Mouse (Mus musculus) limb, embryonic 11.5 days (tissue): ENCODE data around the gene Snx15. TPM values are rescaled to one million over a fixed set of nuclear protein-coding genes. Genes with fewer than 3 reads are reported as not detected.
"Not testable (repeated sequence)": the region's sequence is repeated elsewhere in the genome, so short reads cannot be mapped to it uniquely, and the experiment has no call there.

ENCODE experiments used
- ATAC-seq: fragments of 200-750 bp; cut with Nextera tagmentation; 2 replicates; pipeline ENCODE4 v1.8.0; 2017; ENCODE audit warnings: low read depth; ENCODE audit not compliant: insufficient number of reproducible peaks, low FRiP score, low TSS enrichment
- DNase-seq: peaks from one replicate; pipeline ENCODE4 v3.0.0-alpha.2; 2015; ENCODE audit warnings: low spot score
- H3K27ac ChIP-seq: fragments of 300-500 bp; sonication (generic); replicated peaks from 2 replicates; pipeline ENCODE4 v1.5.1; 2014; ENCODE audit warnings: low read depth, mild to moderate bottlenecking, low read length
- H3K27me3 ChIP-seq: fragments of 300-500 bp; sonication (generic); 2 replicates; pipeline ENCODE4 v1.6.1; 2014; ENCODE audit warnings: mild to moderate bottlenecking, low read length, mixed read lengths; ENCODE audit not compliant: control insufficient read depth, insufficient read depth
- H3K36me3 ChIP-seq: fragments of 300-500 bp; sonication (generic); 2 replicates; pipeline ENCODE4 v1.6.1; 2014; ENCODE audit warnings: mild to moderate bottlenecking, low read length, moderate library complexity, mixed read lengths; ENCODE audit not compliant: control insufficient read depth, insufficient read depth
- H3K4me1 ChIP-seq: fragments of 300-500 bp; sonication (generic); 2 replicates; pipeline ENCODE4 v1.6.1; 2014; ENCODE audit warnings: low read length, mixed read lengths; ENCODE audit not compliant: control insufficient read depth, insufficient read depth
- H3K4me2 ChIP-seq: fragments of 300-500 bp; sonication (generic); 2 replicates; pipeline ENCODE4 v1.6.1; 2014; ENCODE audit warnings: low read depth, mild to moderate bottlenecking, moderate library complexity; ENCODE audit not compliant: severe bottlenecking
- H3K4me3 ChIP-seq: fragments of 300-500 bp; sonication (generic); 2 replicates; pipeline ENCODE4 v1.5.1; 2014; ENCODE audit warnings: low read depth, low read length
- H3K9ac ChIP-seq: fragments of 300-500 bp; sonication (generic); 2 replicates; pipeline ENCODE4 v1.6.1; 2014; ENCODE audit warnings: mild to moderate bottlenecking, low read length
- H3K9me3 ChIP-seq: fragments of 300-500 bp; sonication (generic); 2 replicates; pipeline ENCODE4 v1.6.1; 2016; ENCODE audit warnings: low read length; ENCODE audit not compliant: control insufficient read depth
- WGBS: fragments of 180-500 bp; shearing (Covaris S2); extraction: QIAGEN DNeasy Blood & Tissue Kit; methylation state at CpG from one replicate; pipeline ENCODE4 v1.1.7; 2014; 5-methylcytosine and 5-hydroxymethylcytosine counted together
- polyA plus RNA-seq: library from polyadenylated mRNA; unstranded; fragments of >200 nt; fragmentation: Nextera tagmentation; extraction: Ambion mirVana; gene quantifications from 2 replicates; pipeline ENCODE4 v1.2.1, GENCODE M21; 2014

Gene Snx15
- polyA plus RNA-seq, 1 experiment from 2014 or later = 27.1 TPM

DNA sequence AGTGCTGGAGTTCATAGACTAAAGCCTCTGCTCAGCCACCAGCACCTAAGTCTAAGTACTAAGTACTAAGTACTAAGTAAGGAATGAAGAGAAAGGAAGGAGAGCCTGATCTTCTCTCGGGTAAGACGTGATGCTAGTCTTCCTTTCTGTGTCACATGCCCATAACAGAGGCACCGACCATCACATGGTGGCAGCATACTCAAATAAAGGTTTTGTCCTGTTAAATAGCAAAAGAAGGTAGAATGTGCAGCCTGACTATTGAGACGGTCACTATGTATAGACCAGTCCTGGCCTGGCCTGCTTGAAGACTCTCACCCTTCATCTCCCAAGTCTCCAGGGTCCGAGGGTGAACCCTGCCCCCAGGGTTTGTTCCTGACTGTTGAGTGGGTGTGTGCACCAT lies 16.7 kb upstream of the Snx15 start:
- peaks cover 6% of the 10 kb centered on the region for H3K4me1 ChIP-seq
- no peaks in the 10 kb centered on the region for H3K9me3 ChIP-seq
- H3K27ac ChIP-seq = no peak overlapping the region
- no peak overlapping the region for H3K4me3 ChIP-seq
- no peak overlapping the region for H3K4me2 ChIP-seq
- no peak for DNase-seq
- no peak for ATAC-seq
- H3K27me3 ChIP-seq = no peaks in the 10 kb centered on the region
- no peaks in the 10 kb centered on the region for H3K36me3 ChIP-seq
- no peak overlapping the region for H3K9ac ChIP-seq
- 76% methylated on average over 5 of the region's 5 CpGs for WGBS

DNA sequence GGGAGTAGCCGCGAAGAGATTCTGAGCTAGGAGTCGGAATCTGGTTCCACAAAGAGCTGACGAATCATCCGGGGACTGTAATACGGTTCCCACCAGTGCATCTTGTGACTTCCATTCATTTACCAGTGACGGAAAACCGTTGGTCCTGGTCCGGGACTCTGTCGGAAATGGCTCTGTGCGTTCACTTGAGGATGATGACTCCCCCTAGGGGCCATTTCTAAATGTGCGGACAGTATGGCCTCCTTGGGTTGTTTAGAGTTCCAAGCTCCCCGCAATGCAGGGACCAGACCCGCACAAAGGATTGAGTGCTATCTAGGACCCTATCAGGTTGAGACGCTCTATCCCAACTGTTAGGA lies 13.3 kb upstream of the Snx15 start, which contains the start of gene Arl2:
Gene Arl2 (minus strand): TSS at position 155 of the 356 bp plus-strand sequence.
- Histone ChIP-seq H3K4me1 (peaks cover 7% of the 10 kb centered on the region), H3K27ac (peak within 1 kb of the TSS; percentile 93), H3K27me3 (no peaks in the 10 kb centered on the region), H3K9me3 (no peaks in the 10 kb centered on the region), H3K9ac (peak within 1 kb of the TSS; percentile 86), H3K36me3 (0 out of 2 replicates have a peak, but pooled peaks cover 2% of the 10 kb centered on the region), H3K4me3 (peak within 1 kb of the TSS; percentile 56), H3K4me2 (peak within 1 kb of the TSS; percentile 73)
- peak; percentile 73 for ATAC-seq
- under 1% methylated on average over 15 of the region's 15 CpGs for WGBS
- DNase-seq = peak; percentile 87

DNA sequence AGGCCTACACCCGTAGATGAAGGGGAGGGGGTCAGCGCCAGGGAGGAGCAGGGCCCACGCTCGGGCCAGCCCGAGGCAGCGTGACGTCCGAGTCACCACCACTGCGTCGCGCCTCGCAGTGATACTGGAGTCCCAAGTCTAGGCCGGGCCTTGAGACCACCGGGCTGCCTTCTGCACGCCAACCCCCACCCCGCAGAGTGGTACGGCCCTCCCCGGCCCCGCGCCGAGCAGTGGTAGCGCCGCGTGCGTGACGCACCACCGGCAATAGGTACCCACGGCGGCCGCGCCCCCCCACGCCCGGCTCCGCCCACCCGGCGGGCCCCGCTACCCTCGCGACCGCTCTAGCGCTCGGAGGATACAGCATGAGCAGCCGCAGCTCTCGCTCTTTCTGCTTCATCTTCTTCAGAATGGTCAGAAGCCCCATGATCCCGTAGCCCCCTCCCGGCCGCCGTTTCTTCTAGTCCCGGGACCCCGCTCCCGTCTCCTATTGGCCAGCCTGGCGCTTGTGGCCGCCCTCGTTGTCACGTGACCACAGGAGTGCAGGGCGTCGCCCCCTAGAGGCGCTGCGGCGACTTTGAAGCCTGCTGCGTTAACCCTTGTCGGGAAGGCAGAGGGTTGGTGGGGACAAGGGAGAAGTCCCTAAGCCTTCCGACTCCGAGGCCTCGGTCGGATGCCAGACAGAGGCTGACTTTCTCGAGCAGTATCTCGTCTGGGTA lies 12.7 kb upstream of the Snx15 start, which contains the start of gene Batf2:
Gene Batf2 (plus strand): TSS at position 306 of the 716 bp plus-strand sequence.
- WGBS = under 1% methylated on average over 67 of the region's 68 CpGs
- ATAC-seq = peak; percentile 92
- Histone ChIP-seq H3K27ac (peak within 1 kb of the TSS; percentile 93), H3K4me1 (peaks cover 7% of the 10 kb centered on the region), H3K27me3 (no peaks in the 10 kb centered on the region), H3K9ac (peak within 1 kb of the TSS; percentile 86), H3K4me3 (peak within 1 kb of the TSS; percentile 56), H3K9me3 (no peaks in the 10 kb centered on the region), H3K36me3 (0 out of 2 replicates have a peak, but pooled peaks cover 2% of the 10 kb centered on the region), H3K4me2 (peak within 1 kb of the TSS; percentile 73)
- DNase-seq = peak; percentile 97

DNA sequence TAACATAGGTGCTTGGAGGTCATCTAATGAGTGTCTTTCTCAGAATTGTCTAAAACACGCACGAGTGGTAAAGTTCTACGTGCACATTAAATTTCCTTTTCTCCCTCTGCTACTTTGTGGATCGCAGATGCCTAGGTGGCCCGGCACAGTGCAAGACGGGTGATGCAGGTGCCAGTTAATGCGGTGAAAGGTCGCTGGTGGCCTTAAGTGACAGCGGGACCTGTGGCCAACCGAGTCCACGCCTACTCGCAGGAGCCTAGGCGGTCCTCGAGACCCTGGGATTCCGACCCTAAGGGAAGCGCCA lies 12.2 kb upstream of the Snx15 start:
- peak overlapping the region; percentile 73 for H3K4me2 ChIP-seq
- peak overlapping the region; percentile 93 for H3K27ac ChIP-seq
- H3K4me3 ChIP-seq = peak overlapping the region; percentile 56
- DNase-seq = no peak
- 0 out of 2 replicates have a peak, but pooled peaks cover 2% of the 10 kb centered on the region for H3K36me3 ChIP-seq
- H3K9ac ChIP-seq = peak overlapping the region; percentile 86
- no peak for ATAC-seq
- H3K27me3 ChIP-seq = no peaks in the 10 kb centered on the region
- WGBS = 7% methylated on average over 16 of the region's 16 CpGs
- H3K9me3 ChIP-seq = no peaks in the 10 kb centered on the region
- H3K4me1 ChIP-seq = peaks cover 7% of the 10 kb centered on the region

DNA sequence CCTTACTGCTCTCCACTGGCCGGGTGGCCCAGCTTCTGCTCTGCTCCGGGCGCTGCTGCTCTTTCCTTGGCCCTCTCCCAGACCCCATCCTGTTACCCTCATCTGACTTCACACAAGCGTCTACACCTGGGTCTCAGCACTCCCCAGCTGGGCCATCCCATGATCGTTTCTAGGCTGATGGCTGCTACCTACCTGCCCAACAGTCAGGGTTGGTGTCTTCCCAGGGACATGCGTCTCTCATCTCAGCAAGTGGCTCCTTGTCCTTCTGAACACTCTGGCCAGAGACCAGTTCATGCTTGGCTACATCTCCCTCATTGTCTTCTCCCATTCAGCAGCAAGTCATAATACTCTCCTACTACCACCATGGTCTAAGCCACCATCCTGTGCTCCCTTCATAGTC lies 11.6 kb upstream of the Snx15 start:
- H3K4me3 ChIP-seq = no peak overlapping the region
- H3K36me3 ChIP-seq = peaks cover 2% of the 10 kb centered on the region; the same call in 1 of the 2 replicates
- ATAC-seq (no peak), DNase-seq (no peak)
- WGBS = 89% methylated on average over 6 of the region's 6 CpGs
- no peak overlapping the region; the same call in 1 of the 2 replicates for H3K9ac ChIP-seq
- H3K27ac ChIP-seq = no peak overlapping the region
- peak overlapping the region; percentile 73; the same call in 1 of the 2 replicates for H3K4me2 ChIP-seq
- no peaks in the 10 kb centered on the region for H3K27me3 ChIP-seq
- H3K9me3 ChIP-seq = no peaks in the 10 kb centered on the region
- peaks cover 7% of the 10 kb centered on the region for H3K4me1 ChIP-seq

DNA sequence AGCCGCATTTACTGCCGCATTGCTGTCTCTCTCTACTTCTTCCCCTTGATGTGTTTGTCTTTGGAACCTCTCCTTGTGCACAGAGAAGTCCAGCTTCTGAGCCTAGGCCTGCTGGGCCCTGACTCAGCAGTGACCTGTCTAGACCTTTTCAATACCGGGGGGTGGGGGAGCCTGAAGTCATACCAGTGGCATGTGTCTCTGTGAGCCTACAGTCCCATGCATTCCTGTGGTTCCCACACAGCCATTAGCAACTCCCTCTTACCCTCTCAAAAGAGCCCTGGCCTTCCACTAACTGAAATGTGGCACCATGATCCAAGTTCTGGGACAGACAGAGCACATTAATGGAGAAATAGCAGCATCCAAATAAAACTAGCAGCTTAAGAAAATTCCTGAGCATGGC lies 8.3 kb upstream of the Snx15 start:
- WGBS = 90% methylated on average over 3 of the region's 3 CpGs
- Histone ChIP-seq H3K9ac (no peak overlapping the region), H3K36me3 (peaks cover 4% of the 10 kb centered on the region; the same call in 1 of the 2 replicates), H3K4me3 (no peak overlapping the region), H3K27me3 (no peaks in the 10 kb centered on the region), H3K27ac (no peak overlapping the region), H3K9me3 (no peaks in the 10 kb centered on the region), H3K4me2 (no peak overlapping the region), H3K4me1 (peaks cover 7% of the 10 kb centered on the region)
- ATAC-seq (no peak), DNase-seq (no peak)

DNA sequence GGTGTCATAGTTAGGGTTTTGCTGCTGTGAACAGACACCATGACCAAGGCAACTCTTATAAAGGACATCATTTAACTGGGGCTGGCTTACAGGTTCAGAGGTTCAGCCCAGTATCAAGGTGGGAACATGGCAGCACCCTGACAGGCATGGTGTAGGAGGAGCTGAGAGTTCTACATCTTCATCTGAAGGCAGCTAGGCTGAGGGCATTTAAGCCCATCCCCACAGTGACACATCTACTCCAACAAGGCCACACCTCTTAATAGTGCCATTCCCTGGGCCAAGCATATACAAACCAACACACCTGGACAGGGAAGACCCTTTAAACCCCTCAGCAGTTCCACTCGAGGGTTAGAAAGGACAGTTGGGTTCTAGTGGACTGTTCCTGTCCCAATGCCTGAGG lies 5.1 kb upstream of the Snx15 start:
- not testable (repeated sequence) for ATAC-seq

DNA sequence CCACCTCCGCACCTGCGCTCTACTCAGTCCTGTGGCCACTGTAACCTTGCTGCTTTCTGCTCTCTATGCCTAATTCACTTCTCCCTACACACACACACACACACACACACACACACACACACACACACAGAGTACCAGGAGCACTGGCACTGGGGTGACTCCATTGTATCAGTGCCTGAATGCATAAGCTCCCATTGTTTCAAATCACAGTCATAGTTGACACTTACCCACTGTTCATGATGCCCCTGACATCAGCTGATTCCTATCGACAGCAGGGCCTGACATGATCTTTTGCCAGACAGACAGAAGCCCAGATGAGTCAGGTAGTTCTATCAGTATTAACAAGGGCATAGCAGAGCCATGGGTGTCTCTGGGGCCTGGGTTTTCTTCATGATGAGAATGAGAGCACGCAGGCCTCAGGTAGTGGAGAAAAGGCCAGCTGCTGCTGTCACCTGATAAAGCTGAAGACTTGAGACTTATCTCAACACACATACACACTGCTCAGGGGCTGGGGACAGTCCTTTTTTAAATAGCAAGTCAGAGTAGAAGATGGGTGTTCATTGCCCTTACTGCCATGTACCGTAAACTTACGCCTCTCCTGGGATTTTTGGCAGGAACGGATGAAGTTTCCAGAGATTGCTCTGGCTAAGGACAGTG lies 4.2 kb upstream of the Snx15 start:
- Histone ChIP-seq H3K4me2 (no peak overlapping the region), H3K9me3 (no peaks in the 10 kb centered on the region), H3K4me1 (no peaks in the 10 kb centered on the region), H3K36me3 (peaks cover 4% of the 10 kb centered on the region; the same call in 1 of the 2 replicates), H3K27ac (no peak overlapping the region), H3K4me3 (no peak overlapping the region), H3K27me3 (no peaks in the 10 kb centered on the region), H3K9ac (no peak overlapping the region)
- no peak for ATAC-seq
- DNase-seq = no peak
- 82% methylated on average over 7 of the region's 7 CpGs for WGBS

More for the DNA sequence above, 5.1 kb upstream of the Snx15 start:
- not testable (repeated sequence) for H3K4me3 ChIP-seq, H3K27ac ChIP-seq, H3K9ac ChIP-seq, DNase-seq, H3K4me2 ChIP-seq, H3K4me1 ChIP-seq, H3K27me3 ChIP-seq, H3K36me3 ChIP-seq, H3K9me3 ChIP-seq
- WGBS = 50% methylated on average over 1 of the region's 1 CpGs
